Mouse (Mus musculus) cerebellum, postnatal 14 days (tissue): ENCODE data around the gene Flrt1.
A peak's percentile ranks its signal among the peaks of the same experiment; 100 is the strongest.

ENCODE experiments used
- DNase-seq, 2 experiments: peaks; one replicate each; pipeline ENCODE4 v3.0.0; 2021; ENCODE audit warnings: mixed read lengths in 2 of 2

Gene Flrt1

GRCm38 (mm10) chr19:7128551-7129475 is 23.3 kb upstream of the Flrt1 start:
- DNase-seq: peak; percentile 85 to 87

- DNase-seq: no peak
Measured at GRCm38 (mm10) chr19:7126933-7127332, 21.4 kb upstream of the Flrt1 start.

- no peak for DNase-seq
Measured at GRCm38 (mm10) chr19:7126209-7126608, 20.7 kb upstream of the Flrt1 start.

- DNase-seq: no peak
Measured at GRCm38 (mm10) chr19:7125526-7126156, 20.1 kb upstream of the Flrt1 start.

DNA sequence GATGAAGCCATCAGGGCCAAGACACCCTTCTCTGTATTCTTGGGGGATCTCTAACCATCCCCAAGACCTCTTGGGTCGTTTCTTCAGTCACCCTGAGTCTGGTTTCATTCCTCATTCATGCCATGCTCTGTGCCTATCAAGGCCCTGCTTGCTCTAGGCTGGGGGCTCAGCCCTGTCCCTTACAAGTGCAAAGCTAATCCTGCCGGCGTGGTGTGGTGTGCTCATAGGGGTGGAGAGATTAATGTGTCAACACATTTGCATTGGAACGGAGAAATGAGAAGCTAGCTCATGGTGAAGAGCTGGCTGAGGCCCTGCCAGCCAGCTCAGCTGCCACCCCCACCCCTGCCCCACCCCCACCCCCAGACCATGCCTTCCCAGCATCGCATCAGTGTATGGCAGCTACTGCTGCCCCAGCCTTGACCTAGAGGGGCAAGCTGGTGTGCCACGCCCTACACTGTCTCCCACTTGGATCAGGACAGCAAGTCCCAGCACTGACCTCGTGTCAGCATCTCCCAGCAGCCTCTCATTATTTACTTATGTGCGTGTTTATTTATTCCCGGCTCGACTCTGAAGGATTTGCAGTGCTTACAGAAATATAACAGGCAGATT is 17.3 kb upstream of the Flrt1 start:
- DNase-seq: no peak

DNA sequence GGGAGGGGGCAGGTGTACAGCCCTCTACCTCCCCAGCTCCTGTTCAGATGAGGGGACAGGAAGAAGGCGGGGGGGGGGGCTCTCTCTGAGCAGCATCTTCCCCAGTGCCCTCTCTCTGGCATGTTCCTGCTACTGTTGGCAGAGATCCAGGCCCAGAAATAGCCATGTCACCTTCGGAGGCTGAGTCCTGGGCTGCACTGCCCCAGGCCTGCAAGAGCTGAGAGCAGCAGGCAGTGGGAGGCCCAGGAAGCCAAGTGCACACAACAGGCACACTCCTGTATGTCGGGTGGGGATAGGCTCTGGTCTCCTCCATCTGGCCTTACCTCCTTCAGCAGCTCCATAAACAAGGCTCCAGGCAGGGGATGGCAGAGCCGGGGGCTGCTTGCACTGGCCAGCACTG is 16.7 kb upstream of the Flrt1 start:
- peak; percentile 63 to 74 for DNase-seq

DNA sequence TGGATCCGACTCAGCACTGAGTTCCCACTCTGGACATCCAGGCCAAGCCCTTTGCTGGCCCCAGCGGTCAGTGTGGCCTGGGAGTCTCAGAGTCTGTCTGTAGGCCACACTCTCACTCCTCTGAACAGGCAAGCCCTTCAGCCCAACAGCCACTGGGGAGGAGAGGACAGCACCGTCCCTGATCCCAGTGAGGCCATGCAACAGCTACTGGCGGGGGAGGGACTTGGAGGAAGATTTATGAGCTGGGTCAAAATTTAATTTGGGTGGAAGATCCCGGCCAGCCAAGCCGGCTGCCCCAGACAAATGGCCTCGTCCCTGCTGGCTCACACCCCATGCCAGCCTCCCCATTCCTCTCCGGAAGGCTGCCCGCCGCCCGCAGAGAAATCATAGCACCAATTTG is 15.7 kb upstream of the Flrt1 start:
- peak; percentile 49 to 57 for DNase-seq

- DNase-seq: no peak
Measured at GRCm38 (mm10) chr19:7117653-7118307, 12.3 kb upstream of the Flrt1 start.

GRCm38 (mm10) chr19:7117141-7117540 is 11.6 kb upstream of the Flrt1 start:
- no peak for DNase-seq

DNA sequence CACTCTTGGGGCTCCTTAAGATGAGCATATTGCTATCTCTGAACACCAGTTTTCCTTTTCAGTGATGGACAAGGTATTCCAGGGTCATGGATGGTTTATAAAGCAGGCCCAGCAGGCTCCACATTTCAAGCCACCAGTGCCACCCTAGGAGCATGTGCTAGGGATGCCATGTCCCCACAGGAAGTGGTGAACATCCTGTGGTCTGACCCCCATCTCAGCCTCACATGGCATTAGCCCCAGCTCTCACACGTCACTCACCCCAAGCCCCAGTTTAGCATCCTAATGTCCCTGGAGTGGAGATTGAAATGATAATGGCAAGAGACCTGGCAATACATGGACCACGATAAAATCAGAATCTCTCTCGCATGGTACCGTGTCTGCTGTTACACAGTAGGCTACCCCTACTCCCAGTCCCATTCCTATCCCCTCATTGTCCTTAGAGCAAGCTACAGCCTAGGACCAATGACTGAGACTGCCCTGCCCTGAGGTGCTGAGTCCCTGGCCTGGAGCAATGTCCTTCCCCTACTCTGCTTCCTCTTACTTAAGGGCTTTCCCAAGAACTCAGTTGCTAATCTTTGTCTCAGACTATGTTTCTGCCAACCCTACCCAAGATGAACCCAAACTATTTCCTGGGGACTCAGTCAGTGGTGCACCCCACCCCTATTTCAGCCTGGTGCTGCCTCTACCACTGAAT is 10.7 kb upstream of the Flrt1 start:
- DNase-seq: no peak

GRCm38 (mm10) chr19:7113574-7113973 is 8.0 kb upstream of the Flrt1 start:
- DNase-seq: no peak

DNA sequence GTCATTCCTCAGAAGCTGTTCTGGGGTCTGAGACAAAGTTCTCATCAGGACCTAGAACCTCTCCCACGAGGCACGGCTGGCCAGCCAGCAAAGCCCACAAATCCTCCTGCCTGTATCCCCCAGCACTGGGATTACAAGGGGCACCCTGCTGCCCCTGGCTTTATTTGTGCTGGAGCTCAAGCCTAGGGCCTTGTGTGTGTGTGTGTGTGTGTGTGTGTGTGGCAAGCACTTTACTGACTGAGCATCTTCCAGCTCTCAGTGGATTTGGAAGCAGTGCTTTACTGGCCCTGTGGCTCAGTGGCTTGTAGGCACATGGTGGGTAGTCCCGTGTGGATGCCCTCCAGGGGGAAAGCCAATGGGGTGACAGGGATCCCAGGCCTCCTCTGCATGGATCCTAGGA is 7.1 kb upstream of the Flrt1 start:
- DNase-seq: no peak

DNA sequence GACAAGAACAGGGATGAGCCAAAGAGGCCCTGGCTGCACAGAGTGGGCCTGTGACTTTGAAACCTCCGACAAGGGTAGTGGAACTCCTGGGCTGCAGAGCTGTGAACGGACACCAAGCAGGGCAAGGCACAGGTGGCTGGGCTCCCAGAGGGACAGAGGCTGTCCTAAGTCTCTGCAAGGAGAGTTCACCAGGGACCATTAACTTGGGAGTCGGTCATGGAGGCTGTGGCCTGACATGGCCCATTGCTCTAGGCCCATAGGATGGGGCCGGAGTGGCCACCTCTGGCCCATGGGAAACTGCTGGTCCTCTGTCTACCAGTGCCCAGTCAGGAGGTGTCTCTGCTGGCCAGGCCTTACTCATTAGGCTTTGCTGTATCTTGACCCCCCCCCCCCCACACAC is 6.2 kb upstream of the Flrt1 start:
- DNase-seq: no peak

DNA sequence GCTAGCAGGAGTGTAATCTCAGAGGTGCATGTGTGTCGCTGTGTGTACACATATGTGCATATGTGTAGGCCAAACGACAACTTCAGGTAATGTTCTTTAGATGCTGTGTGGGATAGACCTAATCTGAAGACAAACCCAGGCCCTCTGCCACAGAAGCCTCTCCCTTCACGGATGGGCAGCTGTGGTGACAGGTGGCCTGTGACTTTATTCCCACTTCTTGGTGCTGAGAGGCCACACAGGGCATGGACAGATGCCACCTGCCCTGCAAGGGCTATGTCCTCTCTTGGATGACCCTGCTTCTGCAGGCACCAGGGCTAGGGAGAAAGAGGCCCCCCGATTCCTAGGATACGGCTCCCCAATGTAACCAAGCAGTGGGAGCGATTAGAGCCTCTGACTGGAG is 5.8 kb upstream of the Flrt1 start:
- DNase-seq: no peak

- DNase-seq: no peak
Measured at GRCm38 (mm10) chr19:7110875-7111274, 5.3 kb upstream of the Flrt1 start.

- no peak for DNase-seq
Measured at GRCm38 (mm10) chr19:7110097-7110496, 4.6 kb upstream of the Flrt1 start.

DNA sequence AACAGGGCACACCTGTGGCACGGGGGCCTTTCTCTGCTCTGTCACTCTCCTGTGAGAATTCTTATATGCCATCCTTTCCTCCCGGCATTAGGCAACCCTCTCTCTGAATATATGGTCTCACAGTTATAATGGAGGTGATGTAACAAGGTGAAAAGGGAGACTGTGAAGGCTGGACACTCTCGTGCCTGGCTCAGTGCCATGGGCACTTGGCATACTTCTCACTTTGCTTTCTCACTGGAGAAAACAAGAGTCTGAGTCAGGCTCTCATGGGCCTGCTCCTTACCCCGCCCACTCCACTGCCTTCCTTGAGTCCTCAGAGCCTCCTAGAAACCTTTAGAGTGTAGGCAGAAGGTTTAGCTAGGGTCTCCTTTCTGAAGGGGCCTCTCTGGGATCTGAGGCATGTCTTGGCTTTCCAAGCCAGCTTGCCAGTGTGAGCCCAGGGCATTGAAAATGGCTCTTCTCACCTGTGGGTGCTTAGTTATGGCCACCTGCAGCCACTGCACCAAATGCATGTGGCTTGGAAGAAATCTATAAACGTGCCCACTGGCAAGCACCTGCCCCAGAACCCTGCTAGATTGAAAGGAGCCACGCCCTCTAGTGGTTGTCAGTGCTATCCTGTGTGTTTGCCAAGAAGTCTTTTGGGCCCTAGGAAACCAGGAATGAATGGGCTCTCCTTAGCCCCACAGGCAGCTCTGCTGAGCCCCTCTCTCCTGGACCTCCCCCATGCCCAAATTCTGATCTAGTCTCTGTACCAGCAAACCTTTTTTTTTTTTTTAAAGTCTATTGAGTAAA is 2.8 kb upstream of the Flrt1 start:
- peak in 1 of 2 experiments; percentile 56 for DNase-seq

DNA sequence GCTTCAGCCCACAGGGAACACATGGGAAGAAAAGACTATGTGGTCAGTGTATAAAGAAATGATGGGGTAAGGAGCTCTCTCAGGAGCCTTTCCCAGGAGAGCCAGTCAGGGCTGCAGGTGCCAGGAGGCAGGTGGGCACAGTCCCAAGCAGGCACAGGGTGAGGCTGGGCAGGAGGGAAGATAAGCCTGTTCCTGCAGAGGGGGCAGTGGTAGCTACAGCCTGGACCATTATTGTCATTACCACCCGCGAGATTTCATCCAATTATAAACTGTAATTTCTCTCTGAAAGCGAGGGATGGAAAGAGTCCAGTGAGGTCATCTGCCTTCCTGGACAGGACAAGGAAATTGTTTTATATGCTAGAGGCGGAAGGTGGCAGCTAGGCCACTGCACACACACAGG is 1.6 kb upstream of the Flrt1 start:
- no peak for DNase-seq

GRCm38 (mm10) chr19:7106566-7106965 is 1.0 kb upstream of the Flrt1 start:
- no peak for DNase-seq

GRCm38 (mm10) chr19:7103993-7104401 is 1.5 kb downstream of the Flrt1 start:
- DNase-seq: no peak

DNA sequence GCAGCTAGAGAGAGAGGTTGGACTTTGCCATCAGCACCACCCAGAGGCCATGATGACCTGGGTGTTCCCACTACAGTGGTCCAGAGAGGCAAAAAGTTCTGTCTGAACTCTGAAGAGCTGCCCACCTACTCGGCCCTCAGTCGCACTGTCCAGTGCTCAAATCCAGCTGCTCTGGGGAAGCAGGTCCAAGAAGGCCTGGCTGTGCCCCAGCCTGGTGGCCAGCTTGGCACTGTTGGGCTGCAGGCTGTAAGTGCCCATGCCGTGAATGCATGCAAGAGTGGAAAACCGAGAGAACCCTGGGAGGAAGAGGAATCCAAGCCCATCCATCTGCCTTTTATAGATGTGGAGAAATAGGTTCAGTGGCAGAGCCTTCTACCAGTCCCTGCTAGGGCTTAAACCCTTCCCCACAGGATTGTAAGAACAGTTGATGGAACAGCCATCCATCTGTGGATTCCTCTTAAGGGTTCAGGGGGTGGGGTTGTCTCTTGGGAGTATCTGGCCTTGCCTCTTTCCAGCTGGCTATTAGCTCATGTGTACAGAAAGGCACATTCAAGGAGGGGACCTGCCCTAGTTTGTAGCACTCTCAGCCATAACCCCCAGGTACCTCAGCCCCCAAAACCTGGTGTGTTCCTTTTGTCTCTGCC is 2.1 kb downstream of the Flrt1 start:
- no peak for DNase-seq
